Mouse (Mus musculus) thymus, adult 18-20 months (tissue): ENCODE measurements around the gene Lmod2.

ENCODE experiments used
- DNase-seq, 2 experiments: peaks; one replicate each; pipeline ENCODE4 v3.0.0; 2022; ENCODE audit warnings: mixed read lengths in 2 of 2

Gene Lmod2

GRCm38 (mm10) chr6:24597500-24597899, at the start of gene Lmod2:
TSS of gene Lmod2 (plus strand) at chr6:24597762.
- no peak for DNase-seq

DNA sequence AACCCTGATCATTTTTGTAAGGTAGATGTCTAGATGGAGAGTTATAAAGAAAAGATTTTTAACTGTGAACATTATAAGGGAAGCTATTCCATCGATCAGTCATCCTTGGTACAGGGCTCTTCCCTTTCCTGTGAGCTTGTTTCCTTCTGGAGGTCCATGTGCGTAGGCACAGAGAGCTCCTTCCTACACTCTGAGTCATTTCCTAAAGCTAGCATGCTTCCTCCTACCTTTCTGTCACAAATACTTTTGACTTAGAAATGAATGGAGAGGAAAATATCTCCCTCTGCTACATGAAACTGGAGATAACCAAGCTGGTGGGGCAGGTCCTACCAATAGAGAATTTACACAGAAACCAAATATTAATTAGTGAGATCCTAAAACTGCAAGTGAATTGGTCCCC, 47.8 kb upstream of the Lmod2 start:
- DNase-seq, result no peak

- DNase-seq, result no peak
Measured at GRCm38 (mm10) chr6:24552046-24552445, 45.5 kb upstream of the Lmod2 start.

DNA sequence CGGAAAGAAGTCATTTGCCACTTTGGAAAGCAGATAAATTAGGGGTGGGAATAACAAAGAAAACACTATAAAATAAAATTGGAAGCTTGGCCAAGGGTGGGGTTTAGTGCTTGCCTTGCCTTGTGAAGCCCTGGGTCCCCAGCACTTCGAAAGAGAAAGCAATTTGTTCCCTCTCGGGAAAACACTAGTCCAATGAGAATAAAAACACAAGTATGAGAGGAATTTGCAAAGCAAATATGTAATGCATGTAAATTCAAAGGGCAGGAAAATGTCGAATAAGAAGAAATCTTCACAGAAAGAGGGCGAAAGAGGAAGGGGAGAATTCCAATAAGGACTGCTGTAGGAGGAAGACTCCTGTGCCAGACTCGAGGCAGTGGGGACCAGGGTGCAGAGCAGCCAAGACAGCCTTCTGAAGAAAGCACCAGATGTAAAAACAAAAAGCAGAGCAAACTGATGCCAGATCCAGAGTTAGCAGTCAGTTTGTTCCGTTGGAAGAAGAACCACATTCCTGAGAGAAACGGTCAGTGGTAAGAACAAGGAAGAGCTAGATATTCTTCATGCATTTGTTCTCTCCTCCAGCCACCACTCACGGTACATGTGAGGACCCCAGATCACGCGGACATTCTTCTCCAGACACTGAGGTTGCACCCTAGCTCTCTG, 43.0 kb upstream of the Lmod2 start:
- DNase-seq, result no peak

GRCm38 (mm10) chr6:24555488-24555887, 42.1 kb upstream of the Lmod2 start:
- no peak for DNase-seq

DNA sequence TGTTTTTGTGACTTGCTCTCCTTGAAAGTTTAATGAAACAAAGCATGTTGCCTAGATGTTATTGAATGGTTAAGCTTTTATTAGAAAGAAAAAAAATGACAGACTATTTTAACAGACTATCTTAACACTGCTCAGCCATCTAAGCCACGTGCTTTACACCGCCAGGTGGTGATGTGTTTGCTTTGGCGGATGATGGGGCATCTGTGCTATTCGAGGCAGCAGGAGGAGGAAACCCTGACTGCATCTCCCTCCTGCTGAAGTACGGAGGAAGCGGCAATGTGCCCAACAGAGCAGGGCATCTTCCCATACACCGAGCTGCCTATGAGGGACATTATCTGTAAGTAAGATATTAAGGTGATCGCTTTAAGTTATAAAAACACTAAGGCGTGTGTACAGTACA, 33.5 kb upstream of the Lmod2 start:
- no peak for DNase-seq

- no peak for DNase-seq
Measured at GRCm38 (mm10) chr6:24564886-24565285, 32.7 kb upstream of the Lmod2 start.

DNA sequence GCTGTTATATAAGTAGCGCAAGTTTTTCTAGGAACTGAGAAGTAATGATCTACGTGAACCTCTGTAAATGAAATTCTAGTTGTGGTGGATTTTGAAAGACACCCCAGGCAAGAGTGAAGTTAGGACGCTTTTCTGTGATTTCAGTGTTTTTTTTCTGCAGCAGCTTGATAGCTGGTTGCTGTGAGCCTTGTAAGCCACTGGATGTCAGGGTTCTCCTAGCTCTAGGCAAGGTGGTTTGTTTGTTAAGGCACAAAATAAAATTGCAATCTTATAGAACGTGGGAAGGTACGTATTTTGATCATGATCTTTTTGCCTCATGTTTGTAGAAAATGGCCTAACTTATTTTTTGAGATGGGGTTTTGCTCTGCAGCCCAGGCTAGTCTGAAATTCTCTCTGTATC, 28.6 kb upstream of the Lmod2 start:
- DNase-seq, result no peak

- DNase-seq, result no peak
Measured at GRCm38 (mm10) chr6:24569711-24570110, 27.9 kb upstream of the Lmod2 start.

GRCm38 (mm10) chr6:24570278-24570677, 27.3 kb upstream of the Lmod2 start:
- DNase-seq, result no peak

DNA sequence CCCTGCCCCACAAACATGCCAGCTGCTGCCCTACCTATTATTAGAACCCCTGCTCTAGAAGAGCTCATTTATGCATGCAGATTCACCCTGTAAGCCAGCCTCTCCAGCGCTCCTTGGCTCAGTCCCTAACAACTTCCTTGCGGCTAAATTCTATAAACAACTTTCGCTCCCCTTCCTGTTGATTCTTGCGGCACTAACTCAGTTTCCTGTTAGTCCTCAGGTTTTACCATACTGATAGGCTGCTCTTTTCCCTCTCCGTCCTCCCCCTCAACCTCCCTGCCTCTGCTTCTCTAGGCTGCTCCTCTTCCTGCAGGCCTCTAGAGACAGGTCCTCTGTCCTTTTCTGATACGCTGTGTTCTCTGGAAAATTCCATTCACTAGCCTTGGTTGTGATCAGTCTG, 26.4 kb upstream of the Lmod2 start:
- DNase-seq, result no peak

DNA sequence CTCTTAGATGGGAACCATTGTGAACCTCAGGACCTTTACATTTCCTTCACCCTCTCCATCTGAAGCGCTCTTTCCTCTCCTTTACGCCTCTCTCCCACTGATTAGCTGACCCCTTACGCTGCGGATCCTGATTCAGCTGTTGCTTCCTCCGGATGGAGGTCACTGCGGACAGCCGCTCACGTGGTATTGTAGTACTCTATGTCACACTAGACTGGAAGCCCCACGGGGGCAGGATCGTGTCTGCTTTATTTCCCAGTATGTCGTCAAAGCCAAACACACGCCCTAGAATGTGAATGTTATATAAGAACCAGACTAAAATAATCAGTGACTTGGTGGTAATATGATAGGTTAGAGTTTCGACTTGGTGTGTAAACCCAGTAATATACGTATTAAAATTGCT, 25.1 kb upstream of the Lmod2 start:
- no peak for DNase-seq

GRCm38 (mm10) chr6:24573319-24573718, 24.2 kb upstream of the Lmod2 start:
- no peak for DNase-seq

GRCm38 (mm10) chr6:24583456-24583855, 14.1 kb upstream of the Lmod2 start:
- DNase-seq, result no peak

- no peak for DNase-seq
Measured at GRCm38 (mm10) chr6:24585431-24586310, 11.9 kb upstream of the Lmod2 start.

GRCm38 (mm10) chr6:24586885-24587284, 10.7 kb upstream of the Lmod2 start:
- no peak for DNase-seq

GRCm38 (mm10) chr6:24590282-24590681, 7.3 kb upstream of the Lmod2 start:
- DNase-seq, result no peak

DNA sequence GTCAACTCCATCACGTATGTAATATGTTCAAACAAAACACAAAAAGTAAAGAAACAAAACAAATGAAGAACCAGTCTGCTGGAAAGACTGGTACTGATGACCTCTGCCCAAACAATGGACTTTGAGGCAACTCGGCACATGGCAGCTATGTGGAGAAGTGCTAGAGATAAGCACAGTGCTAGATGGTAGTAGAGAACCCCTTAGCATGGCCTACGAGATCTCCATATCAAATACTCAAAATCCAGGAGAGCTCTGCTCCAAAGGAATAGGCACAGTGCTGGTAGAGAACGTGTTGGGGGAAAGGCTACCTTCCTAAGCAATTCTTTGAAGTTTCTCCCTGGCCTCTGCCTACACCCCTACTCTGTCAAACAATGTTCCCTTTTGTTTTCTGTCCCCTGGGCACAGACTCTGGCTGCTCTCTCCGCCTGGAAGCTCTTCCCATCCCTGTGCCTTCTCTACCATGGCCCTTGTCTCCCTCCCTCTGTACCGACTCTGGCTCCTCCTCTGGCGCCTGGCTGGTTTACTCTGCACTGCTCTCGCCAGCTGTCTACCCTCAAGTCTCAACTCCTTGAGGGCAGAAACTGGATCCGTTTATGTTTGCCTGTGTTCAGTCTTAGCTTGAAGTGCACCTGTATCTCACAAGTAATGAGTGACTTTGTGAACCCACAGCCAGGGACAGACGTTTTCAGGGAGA, 5.9 kb upstream of the Lmod2 start:
- DNase-seq, result no peak

DNA sequence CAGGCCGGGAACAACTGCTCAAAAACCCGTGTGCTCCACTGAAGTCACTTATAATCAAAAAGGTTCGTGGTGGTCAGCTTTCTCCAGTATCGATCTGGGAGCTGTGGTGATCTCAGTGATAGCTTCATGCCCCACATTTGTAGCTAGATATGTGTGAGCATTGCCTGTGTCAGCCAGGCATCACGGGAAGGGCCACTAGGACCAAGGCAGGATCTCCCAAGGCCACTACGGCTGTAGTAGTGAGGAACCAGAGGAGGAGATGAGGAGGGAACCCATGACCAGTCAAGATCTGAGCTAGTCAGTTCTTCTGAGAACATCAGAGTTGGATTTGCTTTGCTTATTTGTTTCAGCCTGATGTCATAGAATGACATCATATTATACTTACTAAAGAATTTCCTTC, 1.6 kb downstream of the Lmod2 start:
- DNase-seq, result no peak

DNA sequence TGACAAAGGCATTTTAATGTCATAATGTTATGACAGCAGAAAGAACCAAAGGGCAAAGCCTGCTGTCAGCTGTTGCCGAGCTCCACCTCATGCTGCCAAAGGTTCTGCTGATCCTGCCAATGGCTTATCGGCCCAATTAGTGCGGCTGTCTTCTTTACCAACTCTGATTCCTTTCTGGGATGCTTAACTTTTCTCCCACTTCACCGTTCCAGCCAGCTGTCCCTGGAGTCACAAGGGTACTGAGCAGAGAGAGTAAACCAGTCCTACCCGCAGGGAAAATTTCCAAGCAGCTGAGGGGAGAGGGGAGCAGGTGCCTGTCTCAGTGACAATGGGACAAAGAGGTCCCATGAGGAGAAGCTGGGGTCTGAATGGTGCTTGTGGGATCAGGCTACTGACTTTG, 2.1 kb downstream of the Lmod2 start:
- DNase-seq, result no peak

- DNase-seq, result no peak
Measured at GRCm38 (mm10) chr6:24600134-24600533, 2.6 kb downstream of the Lmod2 start.

DNA sequence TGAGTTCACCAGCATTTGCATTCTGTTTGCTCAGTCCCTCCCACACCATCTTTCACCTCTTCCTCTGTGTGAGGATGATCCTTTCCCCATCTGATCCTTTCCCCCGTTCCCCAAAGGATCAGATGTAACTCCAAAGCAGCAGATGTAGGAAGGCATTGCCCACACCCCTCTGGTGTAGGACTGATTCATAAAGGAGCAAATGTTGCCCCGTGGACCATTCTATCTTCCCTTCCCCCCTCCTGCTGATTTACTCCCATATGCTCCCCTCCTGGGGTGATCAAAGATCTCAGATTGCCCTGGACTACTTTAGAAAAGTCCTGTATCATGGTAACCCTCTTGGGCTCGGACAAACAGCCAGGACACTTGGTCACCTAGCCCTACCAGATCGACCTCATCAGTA, 3.2 kb downstream of the Lmod2 start:
- DNase-seq, result no peak

DNA sequence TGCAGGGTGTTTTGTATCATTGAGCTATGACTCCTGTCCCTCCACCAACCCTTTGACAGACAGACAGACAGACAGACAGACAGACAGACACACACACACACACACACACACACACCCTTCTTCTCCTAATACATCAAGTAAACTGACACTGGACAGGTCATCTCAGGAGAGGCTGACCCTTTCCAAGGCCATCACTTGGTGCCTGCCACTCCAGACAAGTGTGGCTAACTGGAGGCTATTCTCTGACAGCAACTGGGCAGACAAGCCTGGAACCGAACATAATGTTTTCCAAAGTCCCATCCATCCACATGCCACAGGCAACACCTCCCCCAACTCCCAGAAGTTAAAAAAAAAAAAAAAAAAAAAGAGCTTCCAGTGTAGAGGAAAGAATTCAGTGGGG, 4.1 kb downstream of the Lmod2 start:
- DNase-seq, result no peak

DNA sequence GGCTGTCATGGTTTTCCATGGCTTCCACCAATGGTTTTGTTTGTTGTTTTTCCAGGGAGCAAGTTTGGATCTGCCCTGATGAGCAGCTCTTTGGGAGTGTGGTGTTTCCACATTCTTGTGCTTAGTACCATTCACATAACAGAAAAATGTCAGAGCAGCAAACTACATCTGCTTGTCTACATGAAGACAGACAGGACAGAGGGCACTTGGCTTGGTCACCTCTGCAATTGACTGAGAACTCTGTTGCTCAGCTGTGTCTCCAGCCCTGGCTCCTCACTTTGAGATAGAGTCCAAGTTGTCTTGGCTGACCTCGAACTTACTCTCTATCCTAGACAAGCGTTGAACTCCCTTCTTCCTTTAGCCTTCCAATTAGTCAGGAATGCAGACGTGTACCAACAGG, 4.8 kb downstream of the Lmod2 start:
- no peak for DNase-seq
